Mouse (Mus musculus) liver, embryonic 12.5 days (tissue): Measurements from ENCODE around the gene Hsp90aa1. TPM values are rescaled to one million over a fixed set of nuclear protein-coding genes. Genes with fewer than 3 reads are reported as not detected.

ENCODE experiments used
- ATAC-seq: fragments of 200-750 bp; cut with Nextera tagmentation; 2 replicates; pipeline ENCODE4 v1.8.0; 2017; ENCODE audit warnings: moderate number of reproducible peaks, mild to moderate bottlenecking, moderate library complexity
- H3K27ac ChIP-seq: fragments of 300-500 bp; sonication (generic); 2 replicates; pipeline ENCODE4 v1.5.1; 2016; ENCODE audit warnings: mild to moderate bottlenecking
- H3K27me3 ChIP-seq: fragments of 300-500 bp; sonication (generic); replicated peaks from 2 replicates; pipeline ENCODE4 v1.6.1; 2016; ENCODE audit warnings: mild to moderate bottlenecking, moderate library complexity
- H3K36me3 ChIP-seq: fragments of 300-500 bp; sonication (generic); 2 replicates; pipeline ENCODE4 v1.6.1; 2016; ENCODE audit warnings: mild to moderate bottlenecking, moderate library complexity
- H3K4me1 ChIP-seq: fragments of 300-500 bp; sonication (generic); 2 replicates; pipeline ENCODE4 v1.6.1; 2016
- H3K4me2 ChIP-seq: fragments of 300-500 bp; sonication (generic); 2 replicates; pipeline ENCODE4 v1.6.1; 2016; ENCODE audit warnings: mild to moderate bottlenecking, moderate library complexity
- H3K4me3 ChIP-seq: fragments of 300-500 bp; sonication (generic); 2 replicates; pipeline ENCODE4 v1.5.1; 2016; ENCODE audit warnings: mild to moderate bottlenecking, moderate library complexity
- H3K9ac ChIP-seq: fragments of 300-500 bp; sonication (generic); 2 replicates; pipeline ENCODE4 v1.6.1; 2016; ENCODE audit warnings: mild to moderate bottlenecking, moderate library complexity
- H3K9me3 ChIP-seq: fragments of 300-500 bp; sonication (generic); replicated peaks from 2 replicates; pipeline ENCODE4 v1.6.1; 2016; ENCODE audit warnings: mild to moderate bottlenecking, moderate library complexity
- WGBS: fragments of 180-500 bp; shearing (Covaris S2); methylation state at CpG from one replicate; pipeline ENCODE4 v1.1.7; 2016; ENCODE audit not compliant: insufficient replicate concordance; 5-methylcytosine and 5-hydroxymethylcytosine counted together
- microRNA-seq: library from miRNA; unstranded; fragments of <30 nt; microRNA quantifications from one replicate; pipeline ENCODE4, GENCODE M21; 2017
- polyA plus RNA-seq: library from polyadenylated mRNA; unstranded; fragments of >200 nt; fragmentation: Nextera tagmentation; extraction: Ambion mirVana; gene quantifications from 2 replicates; pipeline ENCODE4 v1.2.1, GENCODE M21; 2016

Hsp90aa1 gene
- polyA plus RNA-seq, 1 experiment from 2014 or later, result 1,203 TPM

DNA sequence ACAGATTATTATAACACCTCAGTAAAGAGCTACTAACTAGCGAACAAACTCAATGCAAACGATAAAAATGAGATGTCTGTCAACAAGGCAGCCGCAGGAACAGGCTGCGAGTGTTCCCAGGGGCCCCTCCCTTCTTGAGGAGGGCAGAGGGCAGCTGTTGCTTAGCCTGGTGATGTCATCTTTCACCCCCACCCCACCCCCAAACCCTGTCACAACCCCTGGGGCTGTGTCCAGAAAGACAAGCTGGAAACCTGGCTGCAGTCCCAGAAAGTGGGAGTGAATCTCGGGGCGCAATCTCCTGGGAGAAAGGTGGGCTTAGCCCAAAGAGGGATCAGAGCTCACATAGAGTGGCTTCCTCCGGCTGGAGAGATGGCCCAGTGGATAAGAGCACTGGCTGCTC lies 21.3 kb downstream of the Hsp90aa1 start:
- H3K9me3 ChIP-seq, result no peaks in the 10 kb centered on the region
- no peaks in the 10 kb centered on the region for H3K27me3 ChIP-seq
- ATAC-seq, result no peak
- H3K9ac ChIP-seq, result no peak overlapping the region
- 45% methylated on average over 7 of the region's 7 CpGs for WGBS
- H3K4me2 ChIP-seq, result no peak overlapping the region
- H3K36me3 ChIP-seq, result peaks cover 8% of the 10 kb centered on the region; the same call in 1 of the 2 replicates
- H3K4me3 ChIP-seq, result no peak overlapping the region
- H3K27ac ChIP-seq, result no peak overlapping the region
- peaks cover 19% of the 10 kb centered on the region for H3K4me1 ChIP-seq

DNA sequence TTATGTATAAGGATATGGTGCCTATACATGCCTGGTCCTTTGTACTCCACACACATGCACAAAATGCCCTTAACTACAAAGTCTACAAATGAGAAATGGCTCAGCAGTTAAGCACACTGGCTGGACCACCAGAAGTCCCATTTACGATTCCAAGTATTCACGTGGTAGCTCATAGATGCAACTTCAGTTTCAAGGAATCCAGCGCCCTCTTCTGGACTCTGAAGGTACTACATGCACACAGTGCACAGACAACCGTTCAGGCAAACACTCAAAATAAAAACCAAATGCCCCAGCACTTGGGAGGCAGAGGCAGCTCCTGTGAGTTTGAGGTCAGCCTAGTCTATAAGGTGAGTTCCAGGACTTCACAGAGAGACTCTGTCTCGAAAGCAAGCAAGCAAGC lies 28.3 kb downstream of the Hsp90aa1 start:
- H3K4me2 ChIP-seq, result no peak overlapping the region
- no peaks in the 10 kb centered on the region for H3K27me3 ChIP-seq
- no peak overlapping the region for H3K4me3 ChIP-seq
- no peak for ATAC-seq
- H3K4me1 ChIP-seq, result no peaks in the 10 kb centered on the region
- H3K36me3 ChIP-seq, result peaks cover 11% of the 10 kb centered on the region
- H3K9ac ChIP-seq, result no peak overlapping the region
- H3K9me3 ChIP-seq, result no peaks in the 10 kb centered on the region
- H3K27ac ChIP-seq, result no peak overlapping the region
- WGBS, result 41% methylated on average over 5 of the region's 5 CpGs

DNA sequence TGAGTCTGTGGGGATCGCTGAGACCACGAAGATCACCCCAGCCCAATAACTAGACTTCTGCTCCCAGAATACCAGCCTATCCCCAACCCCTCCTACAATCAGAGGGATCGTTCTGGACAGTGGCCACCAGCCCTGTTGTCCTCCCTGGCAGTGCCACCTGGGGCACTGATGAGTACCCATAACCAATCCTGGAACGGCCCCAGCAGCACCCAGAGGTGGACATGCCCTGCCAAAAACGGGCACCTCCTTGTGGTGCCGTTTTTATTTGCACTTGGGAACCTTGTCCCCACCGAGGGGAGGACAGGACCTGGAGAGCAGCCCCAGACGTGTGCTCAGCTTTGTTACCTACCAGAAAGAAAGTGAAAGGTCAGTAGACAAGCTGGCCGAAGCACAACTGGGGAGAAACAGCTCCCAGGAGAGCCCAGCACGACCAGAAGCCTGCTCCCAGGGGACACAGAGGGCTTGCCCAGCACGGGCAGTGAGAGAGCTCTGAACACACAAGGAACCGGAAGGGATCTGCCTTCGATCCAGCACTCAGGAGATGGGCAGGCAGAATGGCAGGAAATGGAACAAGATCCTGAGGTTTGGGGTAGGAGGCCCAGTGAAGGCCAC lies 35.0 kb downstream of the Hsp90aa1 start:
- no peaks in the 10 kb centered on the region for H3K27me3 ChIP-seq
- ATAC-seq, result no peak
- 79% methylated on average over 13 of the region's 13 CpGs for WGBS
- H3K9me3 ChIP-seq, result no peaks in the 10 kb centered on the region
- H3K36me3 ChIP-seq, result peaks cover 77% of the 10 kb centered on the region
- H3K9ac ChIP-seq, result no peak overlapping the region
- H3K4me1 ChIP-seq, result no peaks in the 10 kb centered on the region
- no peak overlapping the region for H3K27ac ChIP-seq
- no peak overlapping the region for H3K4me2 ChIP-seq
- H3K4me3 ChIP-seq, result no peak overlapping the region

DNA sequence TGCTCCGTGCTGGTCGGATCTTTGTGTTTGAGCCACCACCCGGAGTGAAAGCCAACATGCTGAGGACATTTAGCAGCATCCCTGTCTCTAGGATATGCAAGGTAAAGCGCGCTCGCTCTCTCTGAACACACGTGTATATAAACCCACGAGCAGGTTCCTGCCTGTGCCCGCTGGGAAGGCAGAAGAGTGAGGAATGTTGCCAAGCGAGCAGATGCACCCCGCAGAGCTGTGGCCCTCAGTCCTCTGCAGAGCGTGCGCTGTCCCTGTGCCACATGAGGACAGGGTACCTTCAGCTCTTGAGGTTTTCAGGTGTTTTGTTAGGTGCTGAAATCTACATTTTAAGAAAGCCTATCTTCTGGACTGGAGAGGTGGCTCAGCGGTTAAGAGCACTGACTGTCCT lies 40.8 kb downstream of the Hsp90aa1 start:
- WGBS, result 91% methylated on average over 14 of the region's 14 CpGs
- Histone ChIP-seq H3K27ac (no peak overlapping the region), H3K4me3 (no peak overlapping the region), H3K9ac (no peak overlapping the region), H3K4me1 (no peaks in the 10 kb centered on the region), H3K9me3 (no peaks in the 10 kb centered on the region), H3K36me3 (peaks cover 100% of the 10 kb centered on the region), H3K27me3 (no peaks in the 10 kb centered on the region), H3K4me2 (no peak overlapping the region)
- ATAC-seq, result no peak

GRCm38 (mm10) chr12:110651464-110651863 lies 51.1 kb downstream of the Hsp90aa1 start:
- H3K4me3 ChIP-seq, result no peak overlapping the region
- H3K27ac ChIP-seq, result no peak overlapping the region
- no peaks in the 10 kb centered on the region for H3K27me3 ChIP-seq
- no peaks in the 10 kb centered on the region for H3K9me3 ChIP-seq
- peaks cover 95% of the 10 kb centered on the region for H3K36me3 ChIP-seq
- no peak overlapping the region for H3K4me2 ChIP-seq
- no peaks in the 10 kb centered on the region for H3K4me1 ChIP-seq
- no peak for ATAC-seq
- 94% methylated on average over 17 of the region's 17 CpGs for WGBS
- no peak overlapping the region for H3K9ac ChIP-seq

DNA sequence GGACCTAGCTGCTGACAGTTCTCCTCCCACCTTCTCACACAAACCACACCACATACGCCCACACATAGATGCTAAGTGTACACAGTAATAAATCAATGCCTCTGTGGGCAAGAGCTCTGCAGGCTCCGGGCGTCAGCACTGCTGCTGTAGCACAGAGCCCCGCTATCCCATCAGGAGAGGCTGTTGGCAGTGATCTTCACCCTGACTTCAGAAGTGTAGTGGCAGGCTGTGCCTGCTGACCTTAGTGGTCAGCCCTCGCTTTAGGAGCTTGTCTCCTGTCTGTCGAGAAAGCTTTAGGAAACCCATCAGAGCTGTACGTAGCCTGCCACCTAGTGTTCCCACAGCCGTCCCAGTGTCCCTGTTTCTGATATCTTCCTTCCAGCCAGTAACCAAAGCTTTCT lies 52.3 kb downstream of the Hsp90aa1 start:
- no peak for ATAC-seq
- no peak overlapping the region for H3K27ac ChIP-seq
- H3K9me3 ChIP-seq, result no peaks in the 10 kb centered on the region
- H3K4me2 ChIP-seq, result no peak overlapping the region
- WGBS, result 79% methylated on average over 8 of the region's 8 CpGs
- H3K27me3 ChIP-seq, result no peaks in the 10 kb centered on the region
- no peak overlapping the region for H3K4me3 ChIP-seq
- H3K9ac ChIP-seq, result no peak overlapping the region
- H3K4me1 ChIP-seq, result no peaks in the 10 kb centered on the region
- peaks cover 95% of the 10 kb centered on the region for H3K36me3 ChIP-seq

Small RNA genes lying within 50 kb of the gene (microRNA-seq; reads per million reads assigned to microRNA genes)
- gene Gm27299, result not detected

Other genes with a start within 250 kb of the Hsp90aa1 start
- 20.5 and 23.0 TPM in 2 replicates for gene Dync1h1, start 101.3 kb downstream of the Hsp90aa1 start, polyA plus RNA-seq
- not detected in 2 replicates for gene 1700001K19Rik, start 20.1 kb downstream of the Hsp90aa1 start, polyA plus RNA-seq
- gene Wdr20, start 35.2 kb upstream of the Hsp90aa1 start, polyA plus RNA-seq, result 14.2 and 16.0 TPM in 2 replicates
- gene Mok, start 138.2 kb upstream of the Hsp90aa1 start, polyA plus RNA-seq, result 0.51 and 0.63 TPM in 2 replicates
- gene Zfp839, start 147.5 kb upstream of the Hsp90aa1 start, polyA plus RNA-seq, result 3.2 and 4.0 TPM in 2 replicates
- gene Cinp, start 186.4 kb upstream of the Hsp90aa1 start, polyA plus RNA-seq, result 99.0 and 103 TPM in 2 replicates
- gene Tecpr2, start 186.5 kb upstream of the Hsp90aa1 start, polyA plus RNA-seq, result 3.4 and 3.6 TPM in 2 replicates